Mouse (Mus musculus) stomach, postnatal 0 days (tissue): ENCODE results near the gene Zbtb20.

Source experiments
- CTCF ChIP-seq: IDR thresholded peaks from 2 replicates; pipeline ENCODE4 v1.5.1; 2016; ENCODE audit warnings: antibody characterized with exemption, low read depth, mild to moderate bottlenecking, moderate library complexity
- EP300 ChIP-seq: optimal IDR thresholded peaks from 2 replicates; pipeline ENCODE3; 2016; ENCODE audit warnings: antibody characterized with exemption

DNA sequence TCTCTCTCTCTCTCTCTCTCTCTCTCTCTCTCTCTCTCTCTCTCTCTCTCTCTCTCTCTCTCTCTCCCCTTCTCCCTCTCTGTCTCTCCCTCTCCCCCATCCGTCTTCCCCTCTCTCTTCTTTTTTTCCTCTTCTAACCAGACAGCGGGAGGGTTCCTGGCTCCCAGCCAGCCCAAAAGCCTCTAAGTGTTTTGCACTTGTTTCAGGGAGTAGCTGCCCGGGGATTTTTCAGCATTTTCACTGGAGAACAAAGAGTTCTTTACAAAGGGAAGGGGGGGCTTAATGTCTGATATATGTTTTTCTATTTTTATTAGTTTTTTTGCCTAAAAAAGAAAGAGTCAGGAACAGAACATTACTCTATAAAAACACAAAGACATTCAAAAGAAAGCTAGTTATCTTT, 628.5 kb downstream of the Zbtb20 start:
- TF ChIP-seq EP300 (no peak), CTCF (no peak)
